Mouse (Mus musculus): ENCODE measurements around the gene Olfr113.

- TF ChIP-seq CTCF (IDR thresholded peaks at IDR 0.05): no peak
- no peak for TF ChIP-seq EP300 (IDR thresholded peaks at IDR 0.05)
Measured at GRCm38 (mm10) chr17:37577563-37577962, at the start of gene Olfr113.

Measured in lung, postnatal 0 days (tissue).